Mouse (Mus musculus): ENCODE measurements around the gene Spag5.

- no peak for TF ChIP-seq CTCF (conservative IDR thresholded peaks at IDR 0.05; ENCODE audit: low read length)
- TF ChIP-seq NANOG (IDR thresholded peaks at IDR 0.05; ENCODE audit: borderline replicate concordance, low read length): no peak
Observed at GRCm38 (mm10) chr11:78322860-78323259, 21.5 kb downstream of the Spag5 start, which contains the start of gene Aldoc.

Data from E14TG2a.4 (cell line).